ENCODE assay signal across 26 mouse cellular contexts in the genomic region with DNA sequence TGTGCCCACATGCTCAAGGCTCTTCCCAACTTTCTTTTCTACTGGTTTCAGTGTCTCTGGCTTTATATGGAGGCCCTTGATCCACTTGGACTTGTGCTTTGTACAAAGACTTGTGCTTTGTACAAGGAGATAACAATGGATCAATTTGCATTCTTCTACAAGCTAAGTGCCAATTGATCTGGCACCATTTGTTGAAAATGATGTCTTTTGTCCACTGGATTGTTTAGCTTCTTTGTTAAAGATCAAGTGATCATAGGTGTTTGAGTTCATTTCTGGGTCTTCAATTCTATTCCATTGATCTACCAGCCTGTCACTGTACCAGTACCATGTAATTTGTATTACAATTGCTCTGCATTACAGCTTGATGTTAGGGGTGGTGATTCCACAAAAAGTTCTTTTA.
A peak's percentile ranks its signal among the peaks of the same experiment; 100 is the strongest.
DNase-seq lines count a peak whose midpoint lies in the region; ATAC-seq and TF ChIP-seq lines count a peak whose summit lies in the region.
"Had no signal": no experiment of that assay in that cellular context is flagged by ENCODE, and none has a peak within 500 bp of the region (broad histone marks: within the 10 kb centered on the region; RNA-seq: fewer than 3 reads in every experiment).

No protein-coding gene starts in this region.

- no peak overlapping the region for H3K4me2 ChIP-seq in intestine, embryonic 16.5 days (ENCODE audit: low read depth, low read length)

- in situ Hi-C loops in ES-E14 (cut with MboI; ENCODE audit: low sequenced_read_pairs in 2 of 2, unreplicated experiment in 2 of 2) = no loop called here

- no peaks in the 10 kb centered on the region for H3K27me3 ChIP-seq in intestine, embryonic 16.5 days (replicated peaks; ENCODE audit: control insufficient read depth, insufficient read depth, low read length)
- H3K27me3 ChIP-seq: CH12.LX, Patski had no signal

- no peaks in the 10 kb centered on the region for H3K4me1 ChIP-seq in ES-E14 (ENCODE audit: control insufficient read depth in 2 of 2, insufficient read depth in 2 of 2, low read length in 2 of 2, poor library complexity in 1 of 2)
- H3K4me1 ChIP-seq in intestine, embryonic 16.5 days (ENCODE audit: control insufficient read depth, insufficient read depth, low read length) = no peaks in the 10 kb centered on the region

- DNase-seq in ES-CJ7 (ENCODE audit: low read depth, low spot score) (peak; percentile 65), ES-E14 (ENCODE audit: low read depth, low spot score) (peak; percentile 67), R1 (ENCODE audit: low read depth, low spot score) (peak; percentile 44), ZHBTc4 (ENCODE audit: low read depth, low spot score) (peak; percentile 82)
- DNase-seq in layer of hippocampus, postnatal 25 days (ENCODE audit: extremely low spot score in 1 of 2, low spot score in 1 of 2) = no peak
- no peak for DNase-seq in cerebellum, postnatal 25 days
- DNase-seq in left cerebral cortex, postnatal 14 days (ENCODE audit: low spot score in 2 of 2) = no peak
- DNase-seq: adrenal gland, adult 2 months; adrenal gland, adult 8-10 months; adrenal gland, postnatal 10 days; adrenal gland, postnatal 14 days; adrenal gland, postnatal 25 days; adrenal gland, postnatal 36 days; B cell, adult 2 months; cerebellum, adult 11 months; cerebellum, adult 11-12 months; cerebellum, adult 18-20 months; cerebellum, adult 2 months; cerebellum, adult 8-10 months; cerebellum, adult 9-10 months had no signal

- no peak overlapping the region for H3K27ac ChIP-seq in ES-E14 (ENCODE audit: insufficient read depth, low read depth, low read length, poor library complexity, severe bottlenecking)
- no peak overlapping the region for H3K27ac ChIP-seq in intestine, embryonic 16.5 days (ENCODE audit: low read length)

- H3K36me3 ChIP-seq in ES-E14 (ENCODE audit: control insufficient read depth, insufficient read depth, low read length, poor library complexity, severe bottlenecking) = no peaks in the 10 kb centered on the region
- no peaks in the 10 kb centered on the region for H3K36me3 ChIP-seq in intestine, embryonic 16.5 days (ENCODE audit: control insufficient read depth, insufficient read depth, low read length)
- H3K36me3 ChIP-seq: G1E had no signal

- H3K4me3 ChIP-seq in ES-E14 (ENCODE audit: insufficient read depth in 1 of 2, low read depth in 1 of 2, low read length in 2 of 2, poor library complexity in 1 of 2, severe bottlenecking in 1 of 2) = no peak overlapping the region
- no peak overlapping the region for H3K4me3 ChIP-seq in intestine, embryonic 16.5 days (ENCODE audit: low read length)

- no peak overlapping the region for H3K9ac ChIP-seq in ES-E14 (ENCODE audit: insufficient read depth, low read depth, low read length, poor library complexity, severe bottlenecking)
- H3K9ac ChIP-seq in intestine, embryonic 16.5 days (ENCODE audit: low read depth, low read length) = no peak overlapping the region

- ATAC-seq in intestine, embryonic 16.5 days = no peak
- ATAC-seq: activated CD4-positive, CD25-positive, alpha-beta regulatory T cell, adult 4 months; CD4-positive, CD25-positive, alpha-beta regulatory T cell, adult 4 months; Patski had no signal

- intact Hi-C loops in left cerebral cortex, postnatal 14 days (cut with DNase I) = no loop called here

- no peaks in the 10 kb centered on the region for H3K9me3 ChIP-seq in ES-E14 (ENCODE audit: control insufficient read depth, insufficient read depth, low read depth, low read length)
- no peaks in the 10 kb centered on the region for H3K9me3 ChIP-seq in intestine, embryonic 16.5 days (ENCODE audit: control insufficient read depth, low read length)
- H3K9me3 ChIP-seq: G1E had no signal

TF ChIP-seq in ES-E14, 5 proteins besides CTCF, POLR2A, EP300 and RAD21:
- TF ChIP-seq ZNF384 (IDR thresholded peaks at IDR 0.05; ENCODE audit: low read depth, low read length) (no peak), CHD2 (IDR thresholded peaks at IDR 0.05; ENCODE audit: low read depth, low read length) (0 out of 2 replicates have a peak, but pooled peaks have one; percentile 39)

Comparison
In these comparisons a context has a peak if more than half of its experiments do, and no peak if none do; other contexts are left out.
1. DNase-seq: peak in ES-CJ7 (single experiment), ES-E14 (single experiment), R1 (single experiment) and ZHBTc4 (single experiment); none in layer of hippocampus, postnatal 25 days (0 of 2), cerebellum, postnatal 25 days (0 of 2) and left cerebral cortex, postnatal 14 days (0 of 2).